Mouse (Mus musculus): ENCODE measurements around the gene Nup214. TPM values are rescaled to one million over a fixed set of nuclear protein-coding genes. Genes with fewer than 3 reads are reported as not detected.

Nup214 gene
- total RNA-seq, 2 experiments from 2014 or later: 21.1 to 24.3 TPM

GRCm38 (mm10) chr2:32068811-32069607 lies 94.8 kb downstream of the Nup214 start:
- Histone ChIP-seq H3K4me3 (no peak overlapping the region), H3K27ac (no peak overlapping the region)
- TF ChIP-seq CTCF (IDR thresholded peaks at IDR 0.05): no peak
- DNase-seq: no peak
- intact Hi-C loops (cut with DNase I): no loop called here

- DNase-seq: no peak
- TF ChIP-seq CTCF (IDR thresholded peaks at IDR 0.05): no peak
- intact Hi-C loops (cut with DNase I): no loop called here
- Histone ChIP-seq H3K27ac (no peak overlapping the region), H3K4me3 (no peak overlapping the region)
Observed at GRCm38 (mm10) chr2:32070747-32071146, 96.5 kb downstream of the Nup214 start.

- H3K4me3 ChIP-seq: no peak overlapping the region
- peak overlapping the region; percentile 60 for H3K27ac ChIP-seq
- DNase-seq: peak; percentile 85
- intact Hi-C loops (cut with DNase I): no loop called here
- TF ChIP-seq CTCF (IDR thresholded peaks at IDR 0.05): no peak
Observed at GRCm38 (mm10) chr2:32074404-32074803, 100.2 kb downstream of the Nup214 start.

GRCm38 (mm10) chr2:32075368-32075767 lies 101.1 kb downstream of the Nup214 start:
- no peak for DNase-seq
- TF ChIP-seq CTCF (IDR thresholded peaks at IDR 0.05): no peak
- Histone ChIP-seq H3K4me3 (no peak overlapping the region), H3K27ac (no peak overlapping the region)
- intact Hi-C loops (cut with DNase I): no loop called here

- no peak for TF ChIP-seq CTCF (IDR thresholded peaks at IDR 0.05)
- DNase-seq: no peak
- H3K27ac ChIP-seq: peak overlapping the region; percentile 61
- intact Hi-C loops (cut with DNase I): no loop called here
- peak overlapping the region; percentile 7; the same call in 1 of the 2 replicates for H3K4me3 ChIP-seq
Observed at GRCm38 (mm10) chr2:32077744-32078143, 103.5 kb downstream of the Nup214 start.

GRCm38 (mm10) chr2:32078522-32078921 lies 104.3 kb downstream of the Nup214 start:
- no peak for TF ChIP-seq CTCF (IDR thresholded peaks at IDR 0.05)
- peak; percentile 48 for DNase-seq
- intact Hi-C loops (cut with DNase I): no loop called here
- peak overlapping the region; percentile 7 for H3K4me3 ChIP-seq
- H3K27ac ChIP-seq: peak overlapping the region; percentile 61

- peak overlapping the region; percentile 61 for H3K27ac ChIP-seq
- intact Hi-C loops (cut with DNase I): no loop called here
- H3K4me3 ChIP-seq: no peak overlapping the region
- peak; percentile 61 for DNase-seq
- TF ChIP-seq CTCF (IDR thresholded peaks at IDR 0.05): no peak
Observed at GRCm38 (mm10) chr2:32079191-32079725, 105.0 kb downstream of the Nup214 start.

GRCm38 (mm10) chr2:32080681-32081080 lies 106.4 kb downstream of the Nup214 start:
- intact Hi-C loops (cut with DNase I): no loop called here
- H3K4me3 ChIP-seq: peak overlapping the region; percentile 88
- H3K27ac ChIP-seq: peak overlapping the region; percentile 93
- no peak for DNase-seq
- no peak for TF ChIP-seq CTCF (IDR thresholded peaks at IDR 0.05)

GRCm38 (mm10) chr2:32081296-32081929 lies 107.2 kb downstream of the Nup214 start:
- Histone ChIP-seq H3K27ac (peak overlapping the region; percentile 93), H3K4me3 (peak overlapping the region; percentile 88)
- intact Hi-C loops (cut with DNase I): no loop called here
- no peak for DNase-seq
- no peak for TF ChIP-seq CTCF (IDR thresholded peaks at IDR 0.05)

- no peak for TF ChIP-seq CTCF (IDR thresholded peaks at IDR 0.05)
- intact Hi-C loops (cut with DNase I): loop anchor here (2.0 kb wide), 1 partner anchor 37 kb away; no protein-coding TSS in a partner anchor
- H3K4me3 ChIP-seq: peak overlapping the region; percentile 88
- DNase-seq: no peak
- H3K27ac ChIP-seq: peak overlapping the region; percentile 93
Observed at GRCm38 (mm10) chr2:32082229-32082628, 108.0 kb downstream of the Nup214 start.

- peak; percentile 79 for DNase-seq
- peak overlapping the region; percentile 93 for H3K27ac ChIP-seq
- peak; percentile 39 for TF ChIP-seq CTCF (IDR thresholded peaks at IDR 0.05)
- peak overlapping the region; percentile 88 for H3K4me3 ChIP-seq
- intact Hi-C loops (cut with DNase I): loop anchor here (2.0 kb wide), 1 partner anchor 39 kb away; no protein-coding TSS in a partner anchor
Observed at GRCm38 (mm10) chr2:32083159-32084011, 109.1 kb downstream of the Nup214 start.

Data from gastrocnemius, adult 2 months (tissue).